Mouse (Mus musculus) left cerebral cortex, postnatal 36 days (tissue): ENCODE measurements around the gene Afdn. TPM values are rescaled to one million over a fixed set of nuclear protein-coding genes. Genes with fewer than 3 reads are reported as not detected.

ENCODE experiments used
- DNase-seq, 2 experiments: peaks; one replicate each; pipeline ENCODE4 v3.0.0; 2021 to 2022; ENCODE audit warnings: low spot score in 2 of 2, mixed read lengths in 1 of 2
- intact Hi-C: fragments of 180-260 bp; cut with DNase I; formaldehyde crosslinking; loops from one replicate; pipeline ENCODE4 v1.15.1; 2025
- total RNA-seq, 2 experiments: library from RNA; stranded (reverse); gene quantifications; 2 replicates each; pipeline ENCODE4 v1.2.3; 2021

Afdn gene
- 100 to 1,000 TPM; 105 to 138 TPM for total RNA-seq

DNA sequence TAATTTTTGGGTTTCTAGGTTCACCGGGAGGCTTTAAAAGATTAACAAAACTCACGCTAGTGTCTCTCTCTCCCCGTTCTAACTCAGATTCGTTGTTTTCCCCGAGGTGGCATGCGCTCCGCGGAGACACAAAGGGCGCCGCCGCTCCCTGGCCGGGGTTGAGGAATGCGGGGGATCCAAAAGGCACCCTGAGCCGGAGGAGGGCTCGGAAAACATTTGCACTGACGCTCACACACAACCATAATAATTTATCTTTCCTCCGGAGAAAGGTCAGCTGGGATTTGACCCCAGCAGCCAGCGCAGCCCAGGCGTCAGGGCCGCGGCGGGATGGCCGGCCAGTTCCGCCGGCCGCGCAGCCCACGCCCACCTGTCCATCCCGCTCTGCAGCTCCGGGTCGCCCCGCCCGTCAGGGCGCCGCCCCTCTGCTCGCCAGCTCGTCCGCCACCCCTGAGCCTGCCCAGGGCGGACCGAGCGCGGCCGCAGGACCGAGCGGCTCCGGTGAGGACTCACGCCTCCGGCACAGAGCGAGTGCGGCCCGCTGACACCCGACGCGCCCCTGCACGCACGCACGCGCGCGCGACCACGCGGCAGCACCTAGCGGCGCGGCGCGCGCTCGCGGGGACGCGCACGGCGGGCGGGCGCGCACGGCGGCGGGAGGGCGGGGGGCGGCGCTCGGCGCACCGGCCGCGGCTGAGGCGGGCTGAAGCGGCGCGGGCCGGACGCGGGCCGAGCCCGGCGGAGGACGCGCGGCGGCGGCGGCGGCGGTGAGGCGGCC, at the start of gene Afdn:
Afdn (plus strand) TSS at position 687 of the 775 bp plus-strand sequence.
- intact Hi-C loops = loop anchor here (5.0 kb wide), 2 partner anchors 78 to 288 kb away; no protein-coding TSS in a partner anchor
- peak; percentile 79 to 82 for DNase-seq

DNA sequence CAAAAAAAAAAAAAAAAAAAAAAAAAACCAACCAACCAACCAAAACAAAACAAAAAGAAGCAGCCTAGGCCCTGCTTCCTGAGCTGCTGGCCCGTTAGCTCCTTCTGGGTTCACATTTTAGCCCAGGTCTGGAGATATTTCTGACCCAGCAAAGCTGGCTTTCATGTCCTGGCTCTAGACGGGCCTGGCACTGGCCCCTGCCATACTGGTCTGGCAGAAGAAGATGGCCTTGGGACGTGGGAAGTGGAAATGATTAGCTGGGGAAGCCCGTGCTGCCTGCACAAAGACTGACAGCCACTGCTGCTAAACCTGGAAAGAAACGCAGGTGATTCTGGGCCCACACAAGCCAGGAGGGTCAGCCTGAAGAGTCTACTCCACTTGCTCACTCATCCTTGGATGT, 49.2 kb upstream of the Afdn start:
- DNase-seq = no peak
- intact Hi-C loops = no loop called here

DNA sequence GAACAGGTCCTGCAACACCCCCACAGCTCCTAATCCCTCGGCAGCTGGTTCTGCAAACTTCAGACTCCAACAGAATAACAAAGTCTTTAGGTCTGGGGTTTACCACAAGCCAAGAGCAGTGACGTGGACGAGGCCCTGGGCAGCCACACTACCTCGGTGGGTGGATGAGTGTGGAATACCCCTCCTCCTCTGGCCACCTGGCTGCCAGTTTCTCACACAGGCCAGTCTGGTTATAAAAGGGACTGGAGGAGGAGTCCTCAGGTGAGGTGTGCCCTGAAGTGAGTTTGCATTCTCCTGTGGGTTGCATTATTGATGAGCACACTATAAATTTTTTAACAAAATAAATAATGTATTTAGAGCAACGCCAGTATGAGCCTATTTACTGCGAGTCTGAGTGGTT, 48.2 kb upstream of the Afdn start:
- no peak for DNase-seq
- intact Hi-C loops = no loop called here

- intact Hi-C loops = no loop called here
- no peak for DNase-seq
Observed at GRCm38 (mm10) chr17:13712518-13712917, 47.8 kb upstream of the Afdn start.

DNA sequence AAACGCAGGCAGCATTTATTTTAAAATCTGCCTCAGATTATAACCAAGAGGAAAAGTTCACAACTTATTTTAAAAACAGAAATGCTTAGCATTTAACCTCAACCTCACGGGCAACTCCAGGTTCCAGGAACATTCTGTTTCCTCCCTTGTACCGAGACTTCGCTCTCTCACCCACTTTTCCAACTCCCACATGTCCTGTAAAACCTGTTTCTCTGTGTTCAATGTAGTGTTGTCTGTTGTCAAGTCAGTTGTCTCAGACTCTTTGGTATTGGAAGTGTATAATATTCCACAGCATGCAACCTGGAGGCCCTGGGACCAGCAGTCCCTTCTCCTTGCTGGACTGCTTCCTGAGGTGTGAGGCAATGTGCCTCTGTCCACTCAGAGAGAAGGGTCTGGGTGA, 46.2 kb upstream of the Afdn start:
- intact Hi-C loops = no loop called here
- no peak for DNase-seq

GRCm38 (mm10) chr17:13714654-13715053, 45.7 kb upstream of the Afdn start:
- intact Hi-C loops = no loop called here
- no peak for DNase-seq

GRCm38 (mm10) chr17:13715511-13715910, 44.8 kb upstream of the Afdn start:
- DNase-seq = no peak
- intact Hi-C loops = no loop called here

DNA sequence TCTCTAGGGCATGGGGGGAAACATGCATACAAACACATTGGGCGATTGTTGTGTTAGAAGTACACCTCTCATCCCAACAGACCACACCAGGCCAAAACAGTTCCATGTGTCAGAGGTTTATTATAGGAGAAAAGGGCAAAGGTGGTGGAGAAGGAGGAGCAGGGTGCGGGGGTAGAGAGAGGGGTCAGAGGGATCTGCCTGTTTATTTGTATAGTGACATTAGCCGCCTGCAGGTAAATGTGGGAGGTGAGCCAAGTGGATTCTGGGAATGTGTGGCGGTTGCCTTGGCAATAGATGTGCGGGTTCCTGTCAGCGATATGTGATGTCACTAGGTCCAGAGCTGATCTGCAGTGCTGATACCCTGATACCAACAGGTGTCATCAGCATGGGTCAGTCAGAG, 44.0 kb upstream of the Afdn start:
- DNase-seq = no peak
- intact Hi-C loops = no loop called here

GRCm38 (mm10) chr17:13717428-13717827, 42.9 kb upstream of the Afdn start:
- intact Hi-C loops = no loop called here
- DNase-seq = peak in 1 of 2 experiments; percentile 31

DNA sequence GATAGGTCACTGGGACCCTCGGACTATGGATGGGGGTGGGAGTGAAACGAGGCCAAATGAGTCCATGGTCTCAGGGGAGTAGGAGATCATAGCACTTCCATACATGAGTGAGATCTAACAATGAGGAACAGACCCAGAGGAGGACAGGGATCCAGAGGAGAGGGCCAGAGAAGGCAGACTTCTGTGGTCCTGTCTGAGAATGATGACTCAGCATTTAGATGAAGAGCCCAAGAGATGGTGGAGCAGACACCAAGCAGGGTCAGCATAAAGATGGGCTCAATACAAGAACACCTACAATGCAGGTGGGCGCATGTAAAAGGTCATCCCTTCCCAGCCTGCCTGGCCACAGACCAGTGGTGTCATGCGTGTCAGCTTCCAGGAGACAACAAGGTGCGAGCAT, 40.2 kb upstream of the Afdn start:
- DNase-seq = no peak
- intact Hi-C loops = no loop called here

- no peak for DNase-seq
- intact Hi-C loops = no loop called here
Observed at GRCm38 (mm10) chr17:13721372-13721771, 39.0 kb upstream of the Afdn start.

- no peak for DNase-seq
- intact Hi-C loops = no loop called here
Observed at GRCm38 (mm10) chr17:13722434-13722833, 37.9 kb upstream of the Afdn start.

- DNase-seq = no peak
- intact Hi-C loops = no loop called here
Observed at GRCm38 (mm10) chr17:13725004-13725550, 35.3 kb upstream of the Afdn start.

GRCm38 (mm10) chr17:13726832-13727355, 33.4 kb upstream of the Afdn start:
- intact Hi-C loops = no loop called here
- peak; percentile 23 to 54 for DNase-seq

DNA sequence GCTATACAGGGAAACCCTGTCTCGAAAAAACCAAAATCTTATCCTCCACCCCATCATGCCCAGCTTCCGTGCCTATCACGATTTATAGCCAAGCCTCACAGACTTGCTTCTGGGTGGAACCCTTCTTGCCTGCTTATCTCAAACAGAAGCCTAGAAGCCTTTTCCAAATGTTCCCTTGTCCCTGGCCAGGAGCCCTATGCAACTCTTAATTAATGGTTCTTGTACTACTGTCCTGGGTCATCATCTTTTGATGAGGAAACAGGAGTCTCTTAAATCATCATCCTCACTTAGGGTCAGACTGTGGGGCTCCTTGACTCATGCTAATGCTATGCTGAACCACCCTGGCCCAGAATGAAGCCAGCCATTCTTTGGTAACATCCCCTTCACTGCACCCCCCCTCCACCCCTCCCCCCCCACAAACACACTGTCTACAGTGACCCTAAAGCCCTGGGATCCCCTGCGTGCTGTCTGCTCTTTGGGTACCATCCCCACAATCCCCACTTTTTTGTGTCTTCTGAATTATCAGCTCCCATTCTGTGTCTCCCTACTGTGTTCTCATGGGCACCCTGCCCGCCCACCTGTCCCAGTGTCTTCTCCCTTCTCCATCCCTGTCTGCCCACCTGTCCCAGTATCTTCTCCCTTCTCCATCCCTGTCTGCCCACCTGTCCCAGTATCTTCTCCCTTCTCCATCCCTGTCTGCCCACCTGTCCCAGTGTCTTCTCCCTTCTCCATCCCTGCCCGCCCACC, 29.2 kb upstream of the Afdn start:
- intact Hi-C loops = no loop called here
- DNase-seq = no peak

GRCm38 (mm10) chr17:13731727-13732112, 28.6 kb upstream of the Afdn start:
- intact Hi-C loops = no loop called here

GRCm38 (mm10) chr17:13732685-13733084, 27.7 kb upstream of the Afdn start:
- DNase-seq = no peak

More at GRCm38 (mm10) chr17:13731727-13732112, 28.6 kb upstream of the Afdn start:
- DNase-seq = no peak

GRCm38 (mm10) chr17:13733971-13734370, 26.4 kb upstream of the Afdn start:
- no peak for DNase-seq
- intact Hi-C loops = no loop called here

More at GRCm38 (mm10) chr17:13732685-13733084, 27.7 kb upstream of the Afdn start:
- intact Hi-C loops = no loop called here

DNA sequence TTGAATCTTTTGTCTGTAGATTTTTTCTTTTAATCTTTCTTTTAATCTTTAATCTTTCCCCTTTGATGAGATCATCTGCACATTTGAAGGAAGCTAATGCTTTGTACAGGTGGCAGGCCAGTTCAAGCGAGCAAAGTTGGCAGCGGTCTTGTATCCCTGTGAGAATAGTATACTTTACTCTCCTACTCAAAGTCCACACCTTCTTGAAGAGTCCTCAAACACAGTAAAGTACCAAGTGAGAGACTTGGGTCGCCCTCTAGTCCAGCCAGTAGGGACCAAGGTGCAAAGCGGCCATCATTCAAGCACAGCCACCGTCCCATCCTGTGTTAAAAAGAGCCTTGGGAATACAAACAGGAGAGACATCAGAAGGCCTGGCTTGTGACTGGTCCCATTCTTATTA, 25.3 kb upstream of the Afdn start:
- intact Hi-C loops = loop anchor here (5.0 kb wide), 1 partner anchor 48 kb away; no protein-coding TSS in a partner anchor
- no peak for DNase-seq

DNA sequence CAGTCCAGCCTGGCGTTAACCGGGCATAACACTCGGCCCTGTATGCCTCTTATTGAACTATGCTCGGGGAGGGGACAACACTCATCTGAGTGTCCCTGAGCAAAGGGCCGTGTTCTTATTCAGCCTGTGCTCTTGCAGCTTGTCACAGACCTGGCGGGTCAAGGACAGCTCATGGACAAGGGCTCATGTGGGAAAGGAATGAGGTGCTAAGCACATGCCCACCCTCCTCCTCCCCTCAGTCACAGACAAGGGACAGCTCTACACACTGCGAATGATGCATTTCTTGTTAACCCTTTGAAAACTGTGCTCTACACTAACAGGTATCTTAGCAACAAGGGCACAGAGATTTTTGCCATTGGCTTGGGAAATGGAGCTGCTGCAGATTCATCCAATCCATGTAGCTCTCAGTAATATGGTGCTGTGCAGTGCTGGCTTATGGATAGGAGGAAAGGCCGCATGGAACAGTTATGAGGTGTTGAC, 24.5 kb upstream of the Afdn start:
- no peak for DNase-seq
- intact Hi-C loops = loop anchor here (5.0 kb wide), 1 partner anchor 49 kb away; no protein-coding TSS in a partner anchor
